In genomic region chr11:70345061-70345460, GRCm38 (mm10) we compare ENCODE assay signal across 26 mouse cellular contexts. TPM values are rescaled to one million over a fixed set of nuclear protein-coding genes. Genes with fewer than 3 reads are reported as not detected.
DNase-seq lines count a peak whose midpoint lies in the region; ATAC-seq and TF ChIP-seq lines count a peak whose summit lies in the region.
"Had no signal": no experiment of that assay in that cellular context is flagged by ENCODE, and none has a peak within 500 bp of the region (broad histone marks: within the 10 kb centered on the region; RNA-seq: fewer than 3 reads in every experiment).

No protein-coding gene starts in this region.

- no peak overlapping the region for H3K9ac ChIP-seq in heart, adult 2 months (ENCODE audit: low read depth, low read length)
- H3K9ac ChIP-seq in stomach, postnatal 0 days (ENCODE audit: low read length) = no peak overlapping the region
- H3K9ac ChIP-seq: embryonic facial prominence, embryonic 13.5 days; embryonic facial prominence, embryonic 15.5 days; forebrain, embryonic 13.5 days had no signal

- WGBS in heart, adult 2 months = 62% methylated on average over 10 of the region's 10 CpGs
- WGBS in limb, embryonic 10.5 days = 72% methylated on average over 10 of the region's 10 CpGs
- 70% methylated on average over 10 of the region's 10 CpGs for WGBS in stomach, postnatal 0 days

- H3K9me3 ChIP-seq in limb, embryonic 10.5 days (replicated peaks) = no peaks in the 10 kb centered on the region
- no peaks in the 10 kb centered on the region for H3K9me3 ChIP-seq in stomach, postnatal 0 days (ENCODE audit: control insufficient read depth, low read length)
- H3K9me3 ChIP-seq: embryonic facial prominence, embryonic 13.5 days; embryonic facial prominence, embryonic 15.5 days; forebrain, embryonic 10.5 days; forebrain, embryonic 13.5 days had no signal

- H3K27me3 ChIP-seq in heart, adult 2 months (ENCODE audit: control insufficient read depth, insufficient read depth, low read length) = no peaks in the 10 kb centered on the region; the same call in 1 of the 2 replicates
- H3K27me3 ChIP-seq in limb, embryonic 10.5 days (ENCODE audit: low read depth, poor library complexity, severe bottlenecking) = peaks cover 28% of the 10 kb centered on the region
- no peaks in the 10 kb centered on the region for H3K27me3 ChIP-seq in stomach, postnatal 0 days (ENCODE audit: control insufficient read depth, insufficient read depth, low read length)

- H3K4me3 ChIP-seq in heart, adult 2 months = no peak overlapping the region
- no peak overlapping the region for H3K4me3 ChIP-seq in limb, embryonic 10.5 days
- no peak overlapping the region for H3K4me3 ChIP-seq in stomach, postnatal 0 days (ENCODE audit: low read depth, low read length)
- H3K4me3 ChIP-seq: embryonic facial prominence, embryonic 13.5 days; embryonic facial prominence, embryonic 15.5 days; erythroblast, embryonic 14.5 days; forebrain, embryonic 10.5 days; forebrain, embryonic 13.5 days had no signal

- H3K79me2 ChIP-seq in heart, adult 2 months (replicated peaks; ENCODE audit: control insufficient read depth, insufficient read depth, low read length) = no peaks in the 10 kb centered on the region

- TF ChIP-seq POLR2A in heart, adult 2 months (IDR thresholded peaks at IDR 0.05; ENCODE audit: insufficient read depth, low read depth, low read length) = no peak

- intact Hi-C loops in heart, adult 2 months (cut with DNase I) = no loop called here

- no peaks in the 10 kb centered on the region for H3K4me1 ChIP-seq in heart, adult 2 months (ENCODE audit: control insufficient read depth, insufficient read depth, low read length)
- H3K4me1 ChIP-seq in limb, embryonic 10.5 days = no peaks in the 10 kb centered on the region
- H3K4me1 ChIP-seq in stomach, postnatal 0 days (replicated peaks; ENCODE audit: control insufficient read depth, insufficient read depth) = no peaks in the 10 kb centered on the region
- H3K4me1 ChIP-seq: embryonic facial prominence, embryonic 13.5 days; embryonic facial prominence, embryonic 15.5 days; forebrain, embryonic 10.5 days; forebrain, embryonic 13.5 days had no signal

- DNase-seq in heart, adult 11 months = peak; percentile 53
- DNase-seq in heart, adult 2 months = no peak
- DNase-seq in limb, embryonic 10.5 days (ENCODE audit: low spot score) = peak; percentile 24
- no peak for DNase-seq in stomach, postnatal 0 days (ENCODE audit: low spot score)
- no peak for DNase-seq in right cerebral cortex, postnatal 36 days (ENCODE audit: low spot score in 2 of 2)
- DNase-seq: adrenal gland, adult 2 months; adrenal gland, postnatal 10 days; adrenal gland, postnatal 25 days; cerebellum, adult 11 months; cerebellum, adult 18-20 months; cerebellum, adult 8-10 months; cerebellum, adult 9-11 months; cerebellum, postnatal 14 days; cerebellum, postnatal 36 days; embryo, embryonic 11 days had no signal

- H3K4me2 ChIP-seq in stomach, postnatal 0 days (replicated peaks; ENCODE audit: low read depth) = no peak overlapping the region
- H3K4me2 ChIP-seq: embryonic facial prominence, embryonic 13.5 days; embryonic facial prominence, embryonic 15.5 days; forebrain, embryonic 13.5 days had no signal

- no peak for TF ChIP-seq EP300 in heart, adult 2 months (IDR thresholded peaks at IDR 0.05; ENCODE audit: insufficient read depth, low read depth, low read length)
- no peak for TF ChIP-seq EP300 in stomach, postnatal 0 days (optimal IDR thresholded peaks at IDR 0.05)

- no peak overlapping the region for H3K27ac ChIP-seq in heart, adult 2 months
- no peak overlapping the region for H3K27ac ChIP-seq in limb, embryonic 10.5 days
- H3K27ac ChIP-seq in stomach, postnatal 0 days (replicated peaks) = no peak overlapping the region
- H3K27ac ChIP-seq: embryonic facial prominence, embryonic 13.5 days; embryonic facial prominence, embryonic 15.5 days; forebrain, embryonic 10.5 days; forebrain, embryonic 13.5 days had no signal

- no peak for TF ChIP-seq CTCF in heart, adult 2 months (IDR thresholded peaks at IDR 0.05)
- TF ChIP-seq CTCF in stomach, postnatal 0 days (IDR thresholded peaks at IDR 0.05; ENCODE audit: low read depth) = no peak

- peak; percentile 35 for ATAC-seq in stomach, postnatal 0 days (ENCODE audit: low FRiP score, low TSS enrichment)
- ATAC-seq: forebrain, embryonic 13.5 days; forebrain, embryonic 16.5 days had no signal

- H3K36me3 ChIP-seq in heart, adult 2 months (ENCODE audit: control insufficient read depth, insufficient read depth, low read length) = no peaks in the 10 kb centered on the region
- no peaks in the 10 kb centered on the region for H3K36me3 ChIP-seq in limb, embryonic 10.5 days
- no peaks in the 10 kb centered on the region for H3K36me3 ChIP-seq in stomach, postnatal 0 days (ENCODE audit: control insufficient read depth, insufficient read depth, low read length)
- H3K36me3 ChIP-seq: embryonic facial prominence, embryonic 13.5 days; embryonic facial prominence, embryonic 15.5 days; forebrain, embryonic 10.5 days had no signal

RNA-seq across cellular contexts. Expression of gene Alox15, which starts 6.8 kb away (rescaled TPM):
- 10 to 100 TPM in 1 of 2 experiments, 1 to 10 TPM in 1; 5.5 to 13.7 TPM for total RNA-seq in heart, adult 2 months (2021)
- 1.5 and 2.9 TPM in 2 replicates for polyA plus RNA-seq in heart, adult 2 months (2012; rRNA removed)
- not detected in 2 replicates for polyA plus RNA-seq in limb, embryonic 10.5 days (2016; fragmentation: Nextera tagmentation; extraction: Ambion mirVana)
- polyA plus RNA-seq in stomach, postnatal 0 days (2015; fragmentation: Nextera tagmentation; extraction: Ambion mirVana) = 3.2 and 12.3 TPM in 2 replicates
- total RNA-seq: common myeloid progenitor, adult 5-6 weeks; MEL had no signal
- polyA plus RNA-seq: C2C12; erythroblast, embryonic 14.5 days; forebrain, embryonic 16.5 days had no signal

RNA-seq across cellular contexts. Expression of gene Alox12e, which starts 22.6 kb away (rescaled TPM):
- total RNA-seq in heart, adult 2 months (2021) = under 1 TPM in 1 of 2 experiments, not detected in 1; 0.16 TPM
- polyA plus RNA-seq in heart, adult 2 months (2012; rRNA removed) = 0.10 TPM in 1 of 2 replicates, not detected in the other
- polyA plus RNA-seq in limb, embryonic 10.5 days (2016; fragmentation: Nextera tagmentation; extraction: Ambion mirVana) = 0.06 TPM in 1 of 2 replicates, not detected in the other
- 0.05 and 0.17 TPM in 2 replicates for polyA plus RNA-seq in stomach, postnatal 0 days (2015; fragmentation: Nextera tagmentation; extraction: Ambion mirVana)
- total RNA-seq: adrenal gland, adult 2 months; adrenal gland, postnatal 10 days; adrenal gland, postnatal 25 days; adrenal gland, postnatal 4 days; common myeloid progenitor, adult 5-6 weeks; MEL had no signal
- polyA plus RNA-seq: brain, embryonic 14.5 days; erythroblast, embryonic 14.5 days; forebrain, embryonic 10.5 days; forebrain, embryonic 13.5 days; forebrain, embryonic 16.5 days had no signal

Comparison
In these comparisons a context has a peak if more than half of its experiments do, and no peak if none do; other contexts are left out.
1. DNase-seq: peak in heart, adult 11 months (single experiment) and limb, embryonic 10.5 days (single experiment); none in heart, adult 2 months (0 of 2), stomach, postnatal 0 days (single experiment) and right cerebral cortex, postnatal 36 days (0 of 2).